ENCODE assay signal across 25 mouse cellular contexts in the genomic region with DNA sequence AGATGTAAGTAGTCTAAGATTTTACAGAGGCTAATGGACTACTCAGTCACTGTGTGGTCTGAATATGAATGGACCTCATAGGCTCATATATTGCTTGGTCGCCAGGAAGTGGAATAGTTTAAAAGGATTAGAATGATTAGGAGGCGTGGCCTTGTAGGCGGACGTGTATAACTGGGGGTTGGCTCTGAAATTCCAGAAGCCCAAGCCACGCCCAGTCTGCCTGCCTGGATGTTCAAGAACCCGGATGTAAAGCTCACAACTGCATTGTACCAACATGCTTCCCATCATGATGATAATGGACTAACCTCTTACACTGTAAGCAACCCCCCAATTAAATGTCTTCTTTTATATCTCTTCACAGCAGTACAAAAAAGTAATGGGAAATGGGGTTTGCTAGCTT.
"Had no signal": no experiment of that assay in that cellular context is flagged by ENCODE, and none has a peak within 500 bp of the region (broad histone marks: within the 10 kb centered on the region; RNA-seq: fewer than 3 reads in every experiment).

No protein-coding gene starts in this region.

- H3K9ac ChIP-seq: heart, embryonic 12.5 days; hindbrain, embryonic 12.5 days; hindbrain, embryonic 14.5 days; intestine, embryonic 15.5 days; limb, embryonic 12.5 days; liver, embryonic 13.5 days had no signal

- H3K27me3 ChIP-seq: heart, embryonic 12.5 days; hindbrain, embryonic 12.5 days; intestine, embryonic 15.5 days; limb, embryonic 12.5 days; liver, embryonic 13.5 days had no signal

- H3K4me2 ChIP-seq: heart, embryonic 12.5 days; hindbrain, embryonic 12.5 days; hindbrain, embryonic 14.5 days; intestine, embryonic 15.5 days; limb, embryonic 12.5 days; liver, embryonic 13.5 days had no signal

- H3K4me1 ChIP-seq: heart, embryonic 10.5 days; heart, embryonic 12.5 days; hindbrain, embryonic 10.5 days; hindbrain, embryonic 12.5 days; intestine, embryonic 15.5 days; limb, embryonic 10.5 days; limb, embryonic 12.5 days; liver, embryonic 13.5 days had no signal

- DNase-seq: gastrocnemius, adult 2 months; gastrocnemius, postnatal 10 days; gastrocnemius, postnatal 25 days; heart, adult 18-20 months; heart, postnatal 10 days; heart, postnatal 4 days; kidney, adult 18-20 months; kidney, adult 8-10 months; kidney, postnatal 10 days; kidney, postnatal 25 days; kidney, postnatal 4 days; liver; liver, embryonic 13.5 days had no signal

- H3K27ac ChIP-seq: gastrocnemius, adult 2 months; heart, embryonic 10.5 days; hindbrain, embryonic 10.5 days; hindbrain, embryonic 12.5 days; hindbrain, embryonic 14.5 days; intestine, embryonic 15.5 days; layer of hippocampus, adult 2 months; left cerebral cortex, adult 2 months; limb, embryonic 10.5 days; limb, embryonic 12.5 days; liver, embryonic 13.5 days had no signal

- ATAC-seq: hindbrain, embryonic 16.5 days; inflammation-experienced regulatory T-cells, adult 6 months; intestine, embryonic 15.5 days had no signal

- H3K4me3 ChIP-seq: gastrocnemius, adult 2 months; heart, embryonic 10.5 days; heart, embryonic 12.5 days; hindbrain, embryonic 10.5 days; hindbrain, embryonic 12.5 days; intestine, embryonic 15.5 days; layer of hippocampus, adult 2 months; left cerebral cortex, adult 2 months; limb, embryonic 10.5 days; limb, embryonic 12.5 days; liver, embryonic 13.5 days had no signal

- H3K9me3 ChIP-seq: heart, embryonic 10.5 days; heart, embryonic 12.5 days; hindbrain, embryonic 10.5 days; hindbrain, embryonic 12.5 days; intestine, embryonic 15.5 days; limb, embryonic 10.5 days; limb, embryonic 12.5 days; liver, embryonic 13.5 days had no signal
